Mouse (Mus musculus) lung, postnatal 0 days (tissue): ENCODE measurements at regions not wholly inside any gene's neighbourhood (a gene's known extent, or its start where the extent isn't known, plus 50 kb on each side); places are given as distances from the start of the nearest gene placed in this dataset.

Experiments used
- CTCF ChIP-seq: IDR thresholded peaks from 2 replicates; pipeline ENCODE4 v1.5.1; 2016; ENCODE audit warnings: antibody characterized with exemption, mild to moderate bottlenecking
- EP300 ChIP-seq: IDR thresholded peaks from 2 replicates; pipeline ENCODE4 v1.6.1; 2016; ENCODE audit warnings: antibody characterized with exemption, mild to moderate bottlenecking, control low read depth

GRCm38 (mm10) chr7:40663781-40664180, 234.3 kb upstream of the Vstm2b start:
- TF ChIP-seq CTCF: no peak
- TF ChIP-seq EP300: no peak
